Mouse (Mus musculus) monocyte, adult 5-6 weeks (primary cell): ENCODE results near the gene Oma1. TPM values are rescaled to one million over a fixed set of nuclear protein-coding genes. Genes with fewer than 3 reads are reported as not detected.

ENCODE experiments used
- ATAC-seq: fragments of 153-309, 156-312 bp; replicated peaks from 2 replicates; pipeline ENCODE4 v1.8.0; 2017; ENCODE audit warnings: mild to moderate bottlenecking; ENCODE audit not compliant: low TSS enrichment, insufficient number of reproducible peaks, severe bottlenecking, poor library complexity, low FRiP score
- total RNA-seq: library from RNA; stranded (forward); fragments of 200-1000, 200-491, 200-594 nt; gene quantifications from 3 replicates; pipeline ENCODE4 v1.2.3, GENCODE M21; 2017

Oma1 gene
- total RNA-seq, 1 experiment from 2014 or later = 21.8 TPM

- ATAC-seq = no peak
Measured at GRCm38 (mm10) chr4:103346849-103347248, 33.2 kb downstream of the Oma1 start.

- no peak for ATAC-seq
Measured at GRCm38 (mm10) chr4:103349219-103349618, 35.6 kb downstream of the Oma1 start.

GRCm38 (mm10) chr4:103352926-103353325, 39.3 kb downstream of the Oma1 start:
- no peak for ATAC-seq

- ATAC-seq = no peak
Measured at GRCm38 (mm10) chr4:103357457-103357856, 43.8 kb downstream of the Oma1 start.

GRCm38 (mm10) chr4:103358941-103359448, 45.4 kb downstream of the Oma1 start:
- ATAC-seq = no peak

- no peak for ATAC-seq
Measured at GRCm38 (mm10) chr4:103382171-103382570, 68.6 kb downstream of the Oma1 start.

GRCm38 (mm10) chr4:103385031-103385430, 71.4 kb downstream of the Oma1 start:
- no peak for ATAC-seq

GRCm38 (mm10) chr4:103385835-103386787, 72.5 kb downstream of the Oma1 start:
- ATAC-seq = no peak

GRCm38 (mm10) chr4:103387292-103387691, 73.7 kb downstream of the Oma1 start:
- ATAC-seq = no peak

- no peak for ATAC-seq
Measured at GRCm38 (mm10) chr4:103388530-103389178, 75.0 kb downstream of the Oma1 start.

GRCm38 (mm10) chr4:103389583-103389982, 76.0 kb downstream of the Oma1 start:
- ATAC-seq = no peak

- ATAC-seq = no peak
Measured at GRCm38 (mm10) chr4:103390499-103390898, 76.9 kb downstream of the Oma1 start.

- no peak for ATAC-seq
Measured at GRCm38 (mm10) chr4:103395066-103395465, 81.5 kb downstream of the Oma1 start.

GRCm38 (mm10) chr4:103395905-103396304, 82.3 kb downstream of the Oma1 start:
- no peak for ATAC-seq

GRCm38 (mm10) chr4:103396876-103397275, 83.3 kb downstream of the Oma1 start:
- no peak for ATAC-seq

- ATAC-seq = no peak
Measured at GRCm38 (mm10) chr4:103402581-103402980, 89.0 kb downstream of the Oma1 start.

GRCm38 (mm10) chr4:103405321-103405720, 91.7 kb downstream of the Oma1 start:
- ATAC-seq = no peak

GRCm38 (mm10) chr4:103410217-103410799, 96.7 kb downstream of the Oma1 start:
- ATAC-seq = no peak
